Mouse (Mus musculus): ENCODE measurements around the gene Foxn4.
A peak's percentile ranks its signal among the peaks of the same experiment; 100 is the strongest.

Foxn4 gene

GRCm38 (mm10) chr5:114279382-114280143 lies 6.0 kb upstream of the Foxn4 start:
- no peak for DNase-seq (ENCODE audit: low spot score)

DNA sequence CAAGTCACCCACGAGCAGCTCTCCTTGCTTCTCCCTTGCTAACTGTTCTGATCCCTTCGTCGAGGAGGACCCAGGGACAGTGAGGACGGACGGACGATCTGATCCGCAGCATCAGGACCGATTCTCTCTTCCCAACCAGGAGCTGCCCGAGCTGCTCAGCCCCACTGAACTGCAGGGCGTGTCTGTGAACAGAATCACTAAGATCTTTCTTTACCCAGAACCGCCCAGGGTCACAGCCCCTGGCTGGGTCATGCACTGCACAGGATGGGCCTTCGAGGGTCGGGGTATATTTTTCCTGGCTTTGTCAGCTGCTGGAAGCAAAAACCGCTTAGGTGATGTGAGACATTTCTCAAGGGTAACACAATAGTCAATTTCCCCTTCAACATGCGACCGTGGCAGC lies 2.4 kb upstream of the Foxn4 start:
- no peak for DNase-seq (ENCODE audit: low spot score)

DNA sequence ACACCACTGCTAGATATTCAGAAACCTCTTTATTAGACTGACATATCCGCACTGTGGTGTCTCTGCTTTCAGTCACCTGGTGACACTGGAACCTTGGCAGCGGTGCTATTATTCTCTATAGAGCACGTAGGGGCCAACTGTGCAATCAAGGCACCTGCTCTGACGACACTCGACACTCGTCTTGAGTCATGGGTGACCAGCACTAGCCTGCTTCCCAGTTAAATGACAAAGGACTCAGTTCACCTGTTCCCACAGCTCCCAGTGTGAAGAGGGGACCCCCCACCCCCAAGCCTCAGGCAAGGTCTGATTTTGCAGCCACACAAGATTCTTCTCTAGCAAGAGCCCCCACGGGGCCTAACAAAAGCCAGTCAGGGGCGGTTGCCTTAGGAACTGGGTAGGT lies 1.7 kb upstream of the Foxn4 start:
- no peak for DNase-seq (ENCODE audit: low spot score)

DNA sequence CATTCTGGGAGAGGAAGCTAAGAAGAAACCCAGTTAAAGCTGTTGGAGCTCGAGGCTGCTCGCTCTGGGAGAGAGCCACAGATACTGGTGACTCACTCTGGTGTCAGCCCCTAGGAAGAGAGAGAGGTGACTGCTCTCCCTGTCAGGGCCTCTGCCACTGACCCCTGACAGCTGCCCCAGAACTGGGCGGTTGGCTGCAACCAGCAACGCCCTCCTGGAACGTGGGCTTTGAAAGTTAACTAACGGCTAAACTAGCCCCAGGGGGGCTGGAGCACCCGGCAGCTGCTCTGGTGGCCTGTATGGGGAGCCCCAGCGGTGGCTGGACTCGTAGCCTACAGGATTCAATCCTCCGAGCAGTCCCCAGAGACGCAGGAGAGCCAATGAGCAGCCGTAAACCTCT lies 3.6 kb downstream of the Foxn4 start:
- DNase-seq (ENCODE audit: low spot score): no peak

GRCm38 (mm10) chr5:114269499-114269898 lies 4.1 kb downstream of the Foxn4 start:
- no peak for DNase-seq (ENCODE audit: low spot score)

DNA sequence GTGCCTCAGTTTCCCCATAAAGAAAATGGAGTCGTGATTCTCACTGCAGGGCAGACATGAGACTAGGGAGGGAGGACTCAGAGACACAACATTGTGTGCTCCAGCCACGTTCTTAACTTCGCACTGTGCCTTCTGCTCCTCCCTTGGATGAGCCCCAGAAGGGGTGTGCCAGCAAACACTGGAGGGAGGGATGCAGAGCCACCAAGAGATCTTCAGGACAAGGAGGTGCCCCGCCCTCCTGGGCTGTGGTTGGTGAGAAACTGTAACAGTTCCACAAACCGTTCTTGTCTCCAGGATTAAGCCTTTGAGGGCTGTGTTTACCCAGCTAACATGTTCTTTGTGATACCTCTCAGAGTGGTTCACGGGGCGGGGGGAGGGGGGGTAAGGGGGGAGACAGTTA lies 5.0 kb downstream of the Foxn4 start:
- DNase-seq (ENCODE audit: low spot score): no peak

- DNase-seq (ENCODE audit: low spot score): no peak
Observed at GRCm38 (mm10) chr5:114264791-114265190, 8.8 kb downstream of the Foxn4 start.

- DNase-seq (ENCODE audit: low spot score): no peak
Observed at GRCm38 (mm10) chr5:114264030-114264459, 9.6 kb downstream of the Foxn4 start.

- DNase-seq (ENCODE audit: low spot score): no peak
Observed at GRCm38 (mm10) chr5:114261494-114261893, 12.1 kb downstream of the Foxn4 start.

DNA sequence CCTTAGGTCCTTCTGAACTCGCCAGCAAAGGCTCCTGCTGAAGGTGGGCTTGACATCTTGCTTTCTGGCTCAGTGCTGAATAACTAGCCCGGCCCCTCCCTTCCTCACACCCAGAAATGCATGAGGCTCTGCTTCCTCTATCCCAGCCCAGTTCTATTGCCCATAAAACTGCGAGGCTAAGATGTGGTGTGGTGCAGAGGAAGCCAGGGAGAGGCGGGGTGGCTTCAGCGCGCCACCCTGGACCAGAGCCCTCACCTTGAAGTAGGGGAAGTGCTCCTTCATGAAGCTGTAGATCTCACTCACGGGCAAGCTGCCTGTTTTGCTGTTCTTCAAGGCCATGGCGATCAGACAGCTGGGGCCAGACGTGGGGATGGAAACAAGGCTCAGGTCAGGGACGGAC lies 14.1 kb downstream of the Foxn4 start:
- DNase-seq (ENCODE audit: low spot score): no peak

GRCm38 (mm10) chr5:114248174-114248589 lies 25.4 kb downstream of the Foxn4 start:
- DNase-seq (ENCODE audit: low spot score): peak; percentile 25

- no peak for DNase-seq (ENCODE audit: low spot score)
Observed at GRCm38 (mm10) chr5:114246465-114246864, 27.1 kb downstream of the Foxn4 start.

- DNase-seq (ENCODE audit: low spot score): no peak
Observed at GRCm38 (mm10) chr5:114239737-114240136, 33.9 kb downstream of the Foxn4 start.

GRCm38 (mm10) chr5:114238924-114239323 lies 34.7 kb downstream of the Foxn4 start:
- no peak for DNase-seq (ENCODE audit: low spot score)

DNA sequence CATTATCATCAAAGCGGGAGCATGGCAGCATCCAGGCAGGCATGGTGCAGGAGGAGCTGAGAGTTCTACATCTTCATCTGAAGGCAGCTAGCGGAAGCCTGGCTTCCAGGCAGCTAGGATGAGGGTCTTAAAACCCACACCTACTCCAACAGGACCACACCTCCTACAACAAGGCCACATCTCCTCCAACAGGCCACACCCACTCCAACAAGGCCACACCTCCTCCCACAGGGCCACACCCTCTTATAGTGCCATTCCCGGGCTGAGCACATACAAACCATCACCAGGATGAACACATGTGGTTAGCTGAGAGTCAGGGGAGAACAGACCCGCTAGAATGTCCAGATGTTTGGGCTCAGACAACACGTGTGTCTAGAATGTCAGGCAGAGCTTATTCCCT lies 44.7 kb downstream of the Foxn4 start:
- DNase-seq (ENCODE audit: low spot score): no peak

DNA sequence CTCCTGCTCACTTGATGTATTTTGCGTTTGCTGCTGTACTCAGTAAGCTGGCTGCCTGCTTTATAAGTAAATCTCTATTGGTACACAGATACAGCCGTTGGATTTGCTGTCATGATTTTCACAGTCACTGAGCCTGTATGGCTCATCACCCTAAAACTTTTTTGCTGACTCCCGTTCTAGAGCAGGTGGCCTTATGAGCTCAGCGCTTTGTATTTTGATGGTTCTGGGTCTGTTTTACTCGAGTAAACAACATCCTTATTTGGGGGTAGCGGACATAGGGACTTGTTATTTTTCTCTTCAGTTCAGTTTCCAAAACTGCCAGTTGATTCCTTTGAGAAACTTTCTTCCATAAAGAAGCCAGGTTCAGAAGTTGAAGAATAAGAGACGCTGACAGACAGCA lies 47.6 kb downstream of the Foxn4 start:
- no peak for DNase-seq (ENCODE audit: low spot score)

DNA sequence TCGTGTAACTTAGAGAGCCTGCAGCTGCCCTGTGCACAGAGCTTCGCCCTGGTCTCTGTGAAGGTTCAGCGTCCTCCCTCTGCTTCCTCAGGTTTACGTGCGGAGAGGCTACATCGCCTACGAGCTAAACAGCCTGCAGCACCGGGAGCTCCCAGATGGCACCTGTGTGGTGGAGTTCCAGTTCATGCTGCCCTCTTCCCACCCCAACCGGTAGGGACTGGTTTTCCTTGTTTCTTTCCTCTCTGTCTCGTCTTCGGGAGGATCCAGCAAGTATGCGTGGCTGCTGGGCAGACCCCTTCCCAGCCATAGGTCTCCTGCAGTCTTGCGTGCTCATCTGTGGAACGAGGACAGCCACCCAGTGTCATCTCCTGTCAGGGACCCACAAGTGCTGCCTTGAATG lies 54.8 kb downstream of the Foxn4 start:
- no peak for DNase-seq (ENCODE audit: low spot score)

DNA sequence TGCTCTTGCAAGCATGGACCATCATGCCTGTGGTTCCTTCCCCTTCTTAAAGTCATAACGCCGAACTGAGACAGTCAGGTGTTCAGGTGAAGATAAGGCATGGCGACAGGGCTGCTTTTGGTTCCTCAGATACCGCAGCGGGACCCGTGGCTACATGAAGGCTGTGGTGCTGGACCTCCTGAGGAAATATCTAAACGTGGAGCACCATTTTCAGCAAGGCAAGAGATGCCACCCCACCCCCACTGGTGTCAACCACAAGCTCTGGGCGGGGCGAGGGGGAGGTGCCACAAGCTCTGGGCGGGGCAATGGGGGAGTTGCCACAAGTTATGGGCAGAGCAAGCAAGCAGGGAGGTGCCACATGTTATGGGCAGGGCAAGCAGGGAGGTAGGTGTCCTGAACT lies 60.4 kb downstream of the Foxn4 start:
- DNase-seq (ENCODE audit: low spot score): no peak

DNA sequence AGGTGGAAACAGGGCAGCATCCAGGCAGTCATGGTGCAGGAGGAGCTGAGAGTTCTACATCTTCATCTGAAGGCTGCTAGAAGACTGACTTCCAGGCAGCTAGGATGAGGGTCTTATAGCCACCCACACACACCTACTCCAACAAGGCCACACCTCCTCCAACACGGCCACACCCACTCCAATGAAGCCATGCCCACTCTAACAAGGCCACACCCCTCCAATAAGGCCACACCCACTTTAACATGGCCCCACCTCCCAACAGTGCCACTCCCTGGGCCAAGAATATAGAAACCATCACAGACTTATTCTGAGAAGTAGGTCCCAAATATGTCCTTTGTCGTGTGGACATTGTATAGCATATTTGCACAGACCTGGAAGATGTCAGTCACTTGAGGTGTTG lies 67.4 kb downstream of the Foxn4 start:
- no peak for DNase-seq (ENCODE audit: low spot score)
